Mouse (Mus musculus): ENCODE results near the gene Dyrk4.

The Dyrk4 gene

GRCm38 (mm10) chr6:126921111-126921881, at the start of gene Dyrk4:
Dyrk4 (minus strand) TSS chr6:126921839.
- DNase-seq: no peak

- DNase-seq: peak; percentile 14
Measured at GRCm38 (mm10) chr6:126966241-126967026, 44.8 kb upstream of the Dyrk4 start.

- DNase-seq: no peak
Measured at GRCm38 (mm10) chr6:126963426-126963825, 41.8 kb upstream of the Dyrk4 start.

- no peak for DNase-seq
Measured at GRCm38 (mm10) chr6:126962709-126963108, 41.1 kb upstream of the Dyrk4 start.

- DNase-seq: no peak
Measured at GRCm38 (mm10) chr6:126961371-126962018, 39.9 kb upstream of the Dyrk4 start.

GRCm38 (mm10) chr6:126955734-126956133, 34.1 kb upstream of the Dyrk4 start:
- peak; percentile 58 for DNase-seq

- no peak for DNase-seq
Measured at GRCm38 (mm10) chr6:126948336-126948735, 26.7 kb upstream of the Dyrk4 start.

GRCm38 (mm10) chr6:126940451-126940850, 18.8 kb upstream of the Dyrk4 start:
- DNase-seq: no peak

- DNase-seq: peak; percentile 96
Measured at GRCm38 (mm10) chr6:126939487-126940171, 18.0 kb upstream of the Dyrk4 start, which contains the start of the genes Rad51ap1 and D6Wsu163e. Rad51ap1 (minus strand) TSS chr6:126939587. D6Wsu163e (plus strand) TSS chr6:126939962.

- DNase-seq: no peak
Measured at GRCm38 (mm10) chr6:126938853-126939486, 17.3 kb upstream of the Dyrk4 start.

- no peak for DNase-seq
Measured at GRCm38 (mm10) chr6:126938047-126938446, 16.4 kb upstream of the Dyrk4 start.

GRCm38 (mm10) chr6:126932896-126933295, 11.3 kb upstream of the Dyrk4 start:
- DNase-seq: no peak

- DNase-seq: no peak
Measured at GRCm38 (mm10) chr6:126914928-126915327, 6.7 kb downstream of the Dyrk4 start.

GRCm38 (mm10) chr6:126910727-126911126, 10.9 kb downstream of the Dyrk4 start:
- no peak for DNase-seq

GRCm38 (mm10) chr6:126907876-126908275, 13.8 kb downstream of the Dyrk4 start:
- no peak for DNase-seq

GRCm38 (mm10) chr6:126907378-126907777, 14.3 kb downstream of the Dyrk4 start:
- no peak for DNase-seq

GRCm38 (mm10) chr6:126877118-126877517, 44.5 kb downstream of the Dyrk4 start:
- DNase-seq: no peak

- DNase-seq: no peak
Measured at GRCm38 (mm10) chr6:126852881-126853280, 68.8 kb downstream of the Dyrk4 start, which contains the start of gene Akap3. Akap3 (plus strand) TSS chr6:126853098.

- peak; percentile 94 for DNase-seq
Measured at GRCm38 (mm10) chr6:126848712-126849704, 72.6 kb downstream of the Dyrk4 start, which contains the start of gene Ndufa9. Ndufa9 (minus strand) TSS chr6:126849136.

- no peak for DNase-seq
Measured at GRCm38 (mm10) chr6:126836628-126837027, 85.0 kb downstream of the Dyrk4 start.
